Mouse (Mus musculus) adipocyte (in vitro differentiated cells): ENCODE measurements around the gene Anpep.

Experiments
- DNase-seq: peaks from one replicate; pipeline ENCODE4 v3.0.0-alpha.2; 2016; ENCODE audit warnings: low spot score

The Anpep gene

GRCm38 (mm10) chr7:79860811-79861210, at the start of gene Anpep:
Gene Anpep, minus strand, starts transcription at chr7:79861059.
- DNase-seq, result no peak

GRCm38 (mm10) chr7:79907356-79907755, 46.5 kb upstream of the Anpep start:
- peak; percentile 72 for DNase-seq

- DNase-seq, result no peak
Observed at GRCm38 (mm10) chr7:79906914-79907313, 46.1 kb upstream of the Anpep start.

- DNase-seq, result no peak
Observed at GRCm38 (mm10) chr7:79905193-79905592, 44.3 kb upstream of the Anpep start.

- DNase-seq, result no peak
Observed at GRCm38 (mm10) chr7:79903160-79903792, 42.4 kb upstream of the Anpep start.

- DNase-seq, result no peak
Observed at GRCm38 (mm10) chr7:79900753-79901152, 39.9 kb upstream of the Anpep start.

- no peak for DNase-seq
Observed at GRCm38 (mm10) chr7:79895225-79895624, 34.4 kb upstream of the Anpep start.

GRCm38 (mm10) chr7:79894790-79895189, 33.9 kb upstream of the Anpep start:
- DNase-seq, result no peak

- DNase-seq, result no peak
Observed at GRCm38 (mm10) chr7:79892576-79893428, 31.9 kb upstream of the Anpep start.

- DNase-seq, result no peak
Observed at GRCm38 (mm10) chr7:79890436-79891221, 29.8 kb upstream of the Anpep start.

- DNase-seq, result no peak
Observed at GRCm38 (mm10) chr7:79888603-79889002, 27.7 kb upstream of the Anpep start.

- no peak for DNase-seq
Observed at GRCm38 (mm10) chr7:79883613-79884334, 22.9 kb upstream of the Anpep start.

GRCm38 (mm10) chr7:79881901-79882300, 21.0 kb upstream of the Anpep start:
- DNase-seq, result no peak

- peak; percentile 33 for DNase-seq
Observed at GRCm38 (mm10) chr7:79880998-79881397, 20.1 kb upstream of the Anpep start.

GRCm38 (mm10) chr7:79880033-79880432, 19.2 kb upstream of the Anpep start:
- no peak for DNase-seq

GRCm38 (mm10) chr7:79878455-79879025, 17.7 kb upstream of the Anpep start:
- DNase-seq, result no peak

GRCm38 (mm10) chr7:79873407-79873806, 12.5 kb upstream of the Anpep start:
- DNase-seq, result no peak

- no peak for DNase-seq
Observed at GRCm38 (mm10) chr7:79871797-79872345, 11.0 kb upstream of the Anpep start.

- no peak for DNase-seq
Observed at GRCm38 (mm10) chr7:79869072-79869719, 8.3 kb upstream of the Anpep start.

GRCm38 (mm10) chr7:79868475-79868874, 7.6 kb upstream of the Anpep start:
- no peak for DNase-seq

- DNase-seq, result peak; percentile 12
Observed at GRCm38 (mm10) chr7:79867861-79868260, 7.0 kb upstream of the Anpep start.
